Mouse (Mus musculus) cerebellum, postnatal 25 days (tissue): Measurements from ENCODE around the gene Cdcp1.

Experiments
- DNase-seq, 2 experiments: peaks; one replicate each; pipeline ENCODE4 v3.0.0; 2021; ENCODE audit warnings: mixed read lengths in 2 of 2

The Cdcp1 gene

GRCm38 (mm10) chr9:123207895-123208294, 7.9 kb downstream of the Cdcp1 start:
- DNase-seq, result peak in 1 of 2 experiments; percentile 22

DNA sequence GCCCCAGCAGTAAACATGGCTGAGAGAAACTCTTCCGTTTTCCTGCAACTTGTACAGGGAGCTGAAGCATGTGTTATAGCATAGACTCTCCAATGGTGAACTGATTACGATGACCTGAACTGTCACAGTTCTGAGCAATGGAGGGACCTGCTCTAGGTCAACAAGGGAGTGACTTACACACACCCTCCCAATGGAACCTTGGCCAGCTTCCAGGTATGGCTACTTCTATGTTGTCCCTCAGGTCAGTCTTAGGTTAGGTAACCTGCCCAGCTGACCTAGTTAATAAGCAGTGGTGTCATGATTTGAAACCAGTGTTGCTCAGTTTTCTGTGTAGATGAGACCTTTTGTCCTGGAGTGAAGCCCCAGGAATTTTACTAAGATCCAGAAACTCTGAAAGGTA, 8.9 kb downstream of the Cdcp1 start:
- DNase-seq, result no peak

DNA sequence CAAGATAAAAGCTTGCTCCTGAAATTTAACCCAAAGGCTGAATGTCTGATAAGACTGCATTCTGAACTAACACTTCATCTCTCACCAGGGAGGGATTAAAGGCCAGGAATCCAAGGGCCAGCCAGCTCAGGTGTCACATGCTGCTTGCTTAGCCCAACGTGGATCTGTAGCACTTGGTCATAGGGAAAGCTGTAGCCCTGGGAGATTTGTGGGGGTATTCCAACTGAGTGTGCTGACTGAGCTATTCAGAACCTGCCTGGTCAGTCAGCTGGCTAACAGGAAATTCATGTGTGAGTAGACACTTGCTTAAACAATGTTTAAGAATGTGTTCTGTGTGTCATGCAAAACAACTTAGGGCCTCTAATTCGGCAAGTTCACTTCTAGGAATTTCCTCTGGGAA, 9.3 kb downstream of the Cdcp1 start:
- DNase-seq, result no peak

DNA sequence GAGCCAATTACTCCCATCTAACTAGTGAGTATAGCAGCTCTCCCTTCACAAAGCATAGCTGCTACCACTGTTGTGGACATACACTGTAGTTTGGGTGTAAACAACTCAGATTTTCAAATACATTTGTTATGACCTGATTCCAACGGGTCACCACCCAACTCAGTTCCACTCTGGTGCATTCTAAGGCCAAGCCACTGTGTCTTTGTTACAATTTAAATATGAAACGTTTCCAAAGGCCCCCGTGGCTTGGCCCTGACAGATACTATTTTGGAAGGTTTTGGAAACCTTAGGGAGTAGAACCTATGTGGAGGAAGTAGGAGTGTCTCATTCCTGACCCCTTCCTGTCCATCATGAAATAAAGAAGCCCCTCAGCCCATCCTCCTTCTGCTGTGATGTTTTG, 15.7 kb downstream of the Cdcp1 start:
- no peak for DNase-seq

DNA sequence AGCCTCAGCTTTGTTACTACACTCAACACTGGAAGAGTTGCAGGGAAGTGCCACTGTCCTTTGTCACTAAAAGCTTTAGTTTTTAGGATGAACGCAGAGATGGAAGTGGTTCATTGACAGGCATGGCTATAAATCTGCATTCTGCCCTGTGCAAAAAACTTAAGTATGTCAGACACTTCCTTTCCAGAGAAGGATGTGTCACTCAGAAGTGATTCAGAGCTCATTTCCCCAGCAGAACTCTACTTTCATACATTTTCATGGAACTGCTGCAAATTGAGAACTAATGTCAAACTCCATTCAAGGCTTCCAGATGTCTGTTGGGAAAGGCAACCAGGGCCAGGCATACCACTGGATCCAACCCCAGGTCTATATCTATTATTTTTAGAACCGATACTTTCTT, 27.6 kb downstream of the Cdcp1 start:
- no peak for DNase-seq

GRCm38 (mm10) chr9:123187589-123187988, 28.2 kb downstream of the Cdcp1 start:
- DNase-seq, result no peak

DNA sequence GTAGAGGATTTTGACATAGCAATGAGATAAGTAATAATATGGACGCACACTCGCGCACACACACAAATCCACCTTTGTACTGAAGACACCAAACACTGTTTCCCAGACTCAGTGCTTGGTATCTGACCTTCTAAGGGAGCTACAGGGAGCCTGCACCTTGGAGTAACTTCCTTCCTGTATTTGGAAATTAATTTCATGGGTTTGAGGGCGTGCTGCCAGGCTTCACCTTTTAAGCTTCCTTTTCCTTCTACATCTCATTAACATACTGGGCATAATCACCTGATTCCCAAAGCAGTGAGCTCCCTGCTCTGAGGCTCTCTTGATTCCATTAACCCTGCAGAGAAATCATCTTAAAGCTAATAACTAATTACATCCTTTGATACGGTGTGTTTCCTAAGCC, 29.7 kb downstream of the Cdcp1 start:
- DNase-seq, result no peak

DNA sequence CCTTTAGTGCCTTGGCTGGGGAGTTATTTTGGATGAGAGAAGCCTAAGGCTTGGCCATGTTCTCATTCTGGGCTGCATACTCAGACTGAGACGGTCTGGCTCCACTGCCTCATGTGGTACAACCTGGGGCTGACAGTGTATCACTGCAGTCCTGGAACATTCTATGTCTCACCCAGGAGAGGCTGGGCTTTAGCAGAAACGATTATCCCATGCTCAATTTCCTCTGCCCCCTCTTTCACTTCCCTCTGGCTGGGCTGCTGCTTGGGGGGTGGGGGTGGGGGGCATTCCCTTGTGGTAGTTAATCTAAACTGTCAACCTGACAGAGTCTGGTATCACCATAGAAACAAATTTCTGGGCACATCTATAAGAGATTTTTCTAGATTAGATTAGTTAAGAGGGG, 30.3 kb downstream of the Cdcp1 start:
- no peak for DNase-seq

GRCm38 (mm10) chr9:123183226-123183625, 32.6 kb downstream of the Cdcp1 start:
- no peak for DNase-seq

- no peak for DNase-seq
Observed at GRCm38 (mm10) chr9:123180003-123180402, 35.8 kb downstream of the Cdcp1 start.

- no peak for DNase-seq
Observed at GRCm38 (mm10) chr9:123177380-123178048, 38.3 kb downstream of the Cdcp1 start.

DNA sequence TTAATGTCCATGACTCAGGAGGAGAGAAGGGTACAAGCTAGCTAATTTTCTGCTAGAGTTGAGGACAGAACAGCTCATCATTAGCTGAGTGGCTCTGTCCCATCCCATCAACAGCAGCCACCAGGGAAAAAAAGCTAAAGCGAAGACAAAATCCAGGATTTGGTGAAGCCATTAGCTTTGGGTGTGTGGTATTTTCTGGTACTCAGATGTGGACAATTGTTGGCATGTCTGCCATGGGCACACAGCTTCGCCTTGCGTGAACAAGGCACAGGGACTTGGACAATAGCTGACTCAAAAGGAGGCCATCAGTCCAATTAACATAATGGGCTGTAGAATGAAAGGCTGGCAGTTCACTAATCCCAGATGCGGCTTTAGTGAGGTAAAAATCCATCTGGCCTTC, 41.5 kb downstream of the Cdcp1 start:
- no peak for DNase-seq

GRCm38 (mm10) chr9:123173760-123174159, 42.1 kb downstream of the Cdcp1 start:
- DNase-seq, result no peak

DNA sequence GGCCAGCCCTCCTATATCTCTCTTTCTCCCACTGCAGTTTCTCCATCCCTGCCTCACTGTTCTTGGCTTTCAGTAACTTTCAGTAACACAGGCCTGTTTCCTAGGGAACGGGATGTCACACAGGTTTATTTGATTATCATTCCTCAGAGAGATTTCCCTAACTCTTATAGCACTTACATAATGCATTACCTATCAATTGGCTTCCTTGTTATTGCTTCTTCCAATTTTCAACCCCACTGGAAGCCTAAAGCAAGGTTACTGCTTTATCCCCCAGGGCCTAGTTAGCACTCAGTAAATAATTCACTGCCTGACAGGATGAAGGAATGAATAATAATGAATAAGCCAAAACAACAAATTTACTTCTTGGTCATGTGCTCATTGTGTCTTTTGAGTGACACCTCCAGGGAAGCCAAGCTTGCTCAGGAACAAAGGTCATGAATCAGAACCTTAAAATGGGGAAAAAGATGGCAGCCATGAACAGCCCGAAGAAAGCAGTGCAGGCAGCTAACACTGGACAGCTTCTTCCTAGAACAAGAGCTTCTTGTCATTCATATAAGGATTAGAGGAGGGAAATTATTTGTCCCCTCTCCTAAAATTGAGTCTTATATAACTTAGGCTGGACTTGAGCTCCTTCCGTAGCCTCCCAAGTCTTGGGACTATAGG, 49.9 kb downstream of the Cdcp1 start:
- DNase-seq, result no peak

- DNase-seq, result no peak
Observed at GRCm38 (mm10) chr9:123162985-123163694, 52.7 kb downstream of the Cdcp1 start.

DNA sequence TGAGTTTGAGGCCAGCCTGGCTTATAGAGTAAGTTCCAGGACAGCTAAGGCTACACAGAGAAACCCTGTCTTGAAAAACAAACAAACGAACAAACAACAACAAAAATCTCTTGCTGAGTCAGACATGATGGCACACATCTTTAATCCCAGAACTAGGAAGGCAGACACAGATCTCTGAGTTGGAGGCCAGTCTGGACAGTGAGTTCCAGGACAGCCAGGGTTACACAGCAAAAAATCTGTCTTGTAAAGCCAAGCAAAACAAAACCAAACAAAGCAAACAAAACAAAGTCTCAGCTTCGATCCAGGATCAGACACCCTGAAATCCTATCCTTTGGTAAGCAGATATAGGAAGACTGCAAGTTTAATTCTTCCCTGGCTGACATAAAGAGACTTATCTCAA, 54.0 kb downstream of the Cdcp1 start:
- no peak for DNase-seq

DNA sequence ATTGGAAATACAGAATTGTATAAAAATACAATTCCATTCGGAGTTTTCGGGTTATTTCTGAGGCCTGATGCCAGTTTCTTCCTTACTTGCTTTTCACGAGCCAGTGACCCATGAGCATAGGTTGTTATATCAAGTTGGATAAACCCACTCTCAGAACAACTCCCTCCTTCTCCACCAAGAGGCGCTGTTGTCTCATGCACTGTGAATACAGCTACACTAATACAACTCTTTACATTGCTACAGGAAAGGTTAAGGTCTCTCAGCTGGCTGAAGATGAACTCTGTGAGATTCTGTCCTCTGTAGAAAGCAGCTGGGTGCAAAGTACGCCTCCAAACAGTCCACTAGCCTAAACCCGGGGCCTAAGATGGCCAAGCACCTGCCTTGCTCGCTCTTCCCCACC, 56.5 kb downstream of the Cdcp1 start:
- DNase-seq, result peak; percentile 22 to 48

- peak; percentile 28 to 59 for DNase-seq
Observed at GRCm38 (mm10) chr9:123158125-123158836, 57.6 kb downstream of the Cdcp1 start.

DNA sequence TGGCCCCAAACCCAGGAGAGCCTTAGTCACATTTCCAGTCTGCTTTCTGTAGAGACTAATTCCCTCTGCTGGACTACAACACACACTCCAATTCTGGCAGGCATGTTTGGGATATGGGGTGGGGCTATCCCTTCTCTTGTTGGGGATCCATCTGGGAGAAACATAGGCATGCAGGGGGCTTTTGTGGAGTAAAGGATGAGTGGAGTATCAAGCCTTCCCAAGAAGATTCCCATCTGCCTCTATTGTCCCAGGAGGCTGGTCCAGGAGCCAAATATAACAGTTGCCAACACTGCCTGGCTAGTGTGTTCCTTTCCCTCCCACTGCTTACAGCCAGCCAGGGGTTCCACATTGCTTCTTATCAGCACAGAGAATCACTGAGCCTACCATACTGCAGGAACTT, 58.1 kb downstream of the Cdcp1 start:
- no peak for DNase-seq

DNA sequence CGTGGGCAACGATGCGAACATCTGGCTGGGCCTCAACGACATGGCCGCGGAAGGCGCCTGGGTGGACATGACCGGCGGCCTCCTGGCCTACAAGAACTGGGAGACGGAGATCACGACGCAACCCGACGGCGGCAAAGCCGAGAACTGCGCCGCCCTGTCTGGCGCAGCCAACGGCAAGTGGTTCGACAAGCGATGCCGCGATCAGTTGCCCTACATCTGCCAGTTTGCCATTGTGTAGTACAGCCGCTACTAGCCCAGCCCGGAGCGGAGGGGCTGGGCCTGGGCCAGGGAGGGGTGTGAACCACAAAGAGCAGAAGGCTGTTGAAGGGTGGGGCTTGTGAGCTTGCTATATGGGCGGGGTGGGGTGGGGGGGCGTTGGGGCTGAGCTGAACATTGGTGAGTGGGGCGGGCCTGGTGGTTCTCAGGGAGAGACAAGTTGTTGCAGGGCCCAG, 58.9 kb downstream of the Cdcp1 start:
- peak; percentile 20 to 42 for DNase-seq

GRCm38 (mm10) chr9:123153121-123153520, 62.7 kb downstream of the Cdcp1 start:
- DNase-seq, result no peak

DNA sequence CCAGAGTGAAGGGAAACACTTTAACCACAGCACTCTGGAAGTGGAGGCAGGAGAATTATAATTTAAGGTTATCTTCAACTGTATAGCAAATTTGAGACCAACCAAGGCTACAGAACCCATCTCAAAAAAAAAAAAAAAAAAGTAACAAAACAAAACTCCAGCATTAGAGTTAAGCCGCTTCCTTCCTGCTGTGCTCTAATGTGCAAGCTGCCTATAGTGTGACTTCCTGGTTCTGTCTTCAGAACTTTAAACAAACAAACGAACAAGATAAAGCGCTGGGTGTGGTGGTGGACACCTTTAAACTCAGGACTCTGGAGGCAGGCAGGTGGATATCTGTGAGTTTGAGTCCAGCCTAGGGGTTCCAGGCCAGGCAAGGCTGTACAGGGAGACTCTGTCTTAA, 63.8 kb downstream of the Cdcp1 start:
- no peak for DNase-seq

DNA sequence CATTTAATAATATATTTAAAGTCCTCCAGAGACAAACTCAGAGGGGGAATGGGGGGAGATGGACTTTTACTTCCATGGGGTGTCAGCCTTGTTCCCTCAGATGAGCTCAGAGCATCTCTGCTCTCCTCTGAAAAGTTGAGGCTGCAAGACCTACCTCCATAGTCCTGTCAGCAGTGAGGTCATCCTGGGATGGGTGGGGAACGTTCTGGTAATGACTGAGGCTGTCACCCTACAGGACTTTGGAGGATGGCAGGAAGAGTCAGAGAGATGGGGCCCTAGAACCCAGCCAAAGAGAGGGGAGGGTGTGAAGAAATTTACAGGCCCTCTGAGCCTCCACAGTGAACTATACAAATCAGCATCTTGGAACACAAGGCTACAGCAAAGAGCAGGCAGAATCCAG, 64.3 kb downstream of the Cdcp1 start:
- DNase-seq, result no peak
